ENCODE assay signal across 8 mouse cellular contexts in the genomic region with DNA sequence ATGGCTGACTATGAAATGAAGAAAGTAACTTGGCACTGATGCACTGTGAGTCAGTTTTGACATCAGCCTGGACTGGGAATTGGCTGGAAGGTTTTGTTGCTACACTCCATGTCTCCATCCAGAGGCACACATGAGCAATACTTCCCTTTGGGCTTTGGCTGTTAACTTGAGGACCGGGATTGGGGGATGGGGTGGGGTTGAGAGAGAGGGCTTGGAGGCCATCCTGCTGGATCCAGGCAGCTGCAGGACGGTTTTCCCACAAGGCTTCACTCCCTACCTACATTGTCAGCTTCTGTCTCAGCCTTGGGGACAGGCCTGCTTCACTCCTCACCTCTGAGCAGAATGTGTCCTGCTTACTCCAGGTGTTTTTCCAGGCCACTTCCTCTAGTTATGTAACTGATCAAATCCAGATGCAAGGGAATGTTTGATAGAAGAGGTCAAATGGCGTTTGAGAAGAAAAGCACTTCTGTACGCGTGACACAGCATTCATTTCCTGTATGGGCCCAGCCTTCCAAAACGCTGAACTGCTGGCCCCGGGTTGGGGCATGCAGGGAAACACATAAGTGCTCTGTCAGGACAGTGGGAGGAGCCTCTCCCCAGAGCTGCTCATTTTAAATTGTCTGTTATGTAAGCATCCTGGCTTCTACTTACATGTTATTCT. TPM values are rescaled to one million over a fixed set of nuclear protein-coding genes. Genes with fewer than 3 reads are reported as not detected.
DNase-seq lines count a peak whose midpoint lies in the region; ATAC-seq and TF ChIP-seq lines count a peak whose summit lies in the region.

No protein-coding gene starts in this region.

- H3K9me3 ChIP-seq in embryonic facial prominence, embryonic 10.5 days = no peaks in the 10 kb centered on the region
- no peaks in the 10 kb centered on the region for H3K9me3 ChIP-seq in heart, embryonic 15.5 days (replicated peaks)
- no peaks in the 10 kb centered on the region for H3K9me3 ChIP-seq in megakaryocyte, embryonic 14.5 days

- peak; percentile 80 for ATAC-seq in heart, embryonic 15.5 days (replicated peaks; ENCODE audit: insufficient number of reproducible peaks, insufficient read depth, low FRiP score, low read depth)

- 13% methylated on average over 7 of the region's 7 CpGs for WGBS in spleen, adult 2 months
- 26% methylated on average over 7 of the region's 7 CpGs for WGBS in embryonic facial prominence, embryonic 10.5 days
- WGBS in heart, embryonic 15.5 days = 8% methylated on average over 7 of the region's 7 CpGs

- no peak overlapping the region for H3K9ac ChIP-seq in heart, embryonic 15.5 days

- TF ChIP-seq CTCF in spleen, adult 2 months (IDR thresholded peaks at IDR 0.05; ENCODE audit: extremely low read depth, insufficient read depth, insufficient read length, insufficient replicate concordance) = no peak

- no peak overlapping the region for H3K4me3 ChIP-seq in spleen, adult 2 months (ENCODE audit: extremely low read depth, insufficient read depth, insufficient read length)
- H3K4me3 ChIP-seq in embryonic facial prominence, embryonic 10.5 days = peak overlapping the region; percentile 36
- H3K4me3 ChIP-seq in heart, embryonic 15.5 days = no peak overlapping the region
- H3K4me3 ChIP-seq in megakaryocyte, embryonic 14.5 days (replicated peaks) = peak overlapping the region; percentile 90

- H3K4me2 ChIP-seq in heart, embryonic 15.5 days = peak overlapping the region; percentile 49

- H3K27ac ChIP-seq in spleen, adult 2 months (ENCODE audit: insufficient read depth, low read length) = peak overlapping the region; percentile 62
- peak overlapping the region; percentile 63 for H3K27ac ChIP-seq in embryonic facial prominence, embryonic 10.5 days (replicated peaks)
- peak overlapping the region; percentile 91 for H3K27ac ChIP-seq in heart, embryonic 15.5 days

- H3K4me1 ChIP-seq in spleen, adult 2 months (ENCODE audit: control insufficient read depth, insufficient read depth, insufficient read length) = peaks cover 15% of the 10 kb centered on the region
- peaks cover 61% of the 10 kb centered on the region for H3K4me1 ChIP-seq in embryonic facial prominence, embryonic 10.5 days
- peaks cover 76% of the 10 kb centered on the region for H3K4me1 ChIP-seq in heart, embryonic 15.5 days (replicated peaks)
- H3K4me1 ChIP-seq in megakaryocyte, embryonic 14.5 days = peaks cover 81% of the 10 kb centered on the region

- H3K36me3 ChIP-seq in spleen, adult 2 months (ENCODE audit: control insufficient read depth, insufficient read depth, low read length) = no peaks in the 10 kb centered on the region
- peaks cover 42% of the 10 kb centered on the region for H3K36me3 ChIP-seq in embryonic facial prominence, embryonic 10.5 days (replicated peaks)
- no peaks in the 10 kb centered on the region for H3K36me3 ChIP-seq in heart, embryonic 15.5 days
- H3K36me3 ChIP-seq in megakaryocyte, embryonic 14.5 days (replicated peaks; ENCODE audit: low read length) = peaks cover 8% of the 10 kb centered on the region

- TF ChIP-seq POLR2A in spleen, adult 2 months (IDR thresholded peaks at IDR 0.05; ENCODE audit: low read depth, low read length) = no peak

- H3K27me3 ChIP-seq in spleen, adult 2 months (ENCODE audit: control insufficient read depth, insufficient read depth, low read length) = no peaks in the 10 kb centered on the region
- H3K27me3 ChIP-seq in embryonic facial prominence, embryonic 10.5 days (replicated peaks; ENCODE audit: low read depth, poor library complexity, severe bottlenecking) = no peaks in the 10 kb centered on the region
- H3K27me3 ChIP-seq in heart, embryonic 15.5 days = no peaks in the 10 kb centered on the region
- H3K27me3 ChIP-seq in megakaryocyte, embryonic 14.5 days (replicated peaks) = no peaks in the 10 kb centered on the region

- DNase-seq in spleen, adult 2 months (ENCODE audit: low read depth in 1 of 2, low spot score in 2 of 2) = peak; percentile 23 to 37
- DNase-seq in spleen, adult 12 weeks (ENCODE audit: low spot score) = no peak
- peak; percentile 72 for DNase-seq in embryonic facial prominence, embryonic 10.5 days (ENCODE audit: low spot score)
- peak; percentile 76 to 94 for DNase-seq in kidney, postnatal 25 days
- peak; percentile 67 for DNase-seq in thymus, postnatal 4 days
- DNase-seq in cerebellum, adult 8-10 months = no peak

RNA-seq across cellular contexts. Expression of a gene that starts 39.5 kb away (rescaled TPM):
- polyA plus RNA-seq in spleen, adult 2 months (2012; rRNA removed) = 0.93 and 1.1 TPM in 2 replicates
- polyA plus RNA-seq in embryonic facial prominence, embryonic 10.5 days (2016; fragmentation: Nextera tagmentation; extraction: Ambion mirVana) = 0.19 and 0.20 TPM in 2 replicates
- polyA plus RNA-seq in heart, embryonic 15.5 days (2015; fragmentation: Nextera tagmentation; extraction: Ambion mirVana) = 0.04 and 0.18 TPM in 2 replicates
- polyA plus RNA-seq in megakaryocyte, embryonic 14.5 days (2012; ENCODE audit: insufficient read depth, low replicate concordance) = 0.17 TPM in 1 of 2 replicates, not detected in the other

Comparison
In these comparisons a context has a peak if more than half of its experiments do, and no peak if none do; other contexts are left out.
1. DNase-seq: peak in spleen, adult 2 months (2 of 2), embryonic facial prominence, embryonic 10.5 days (single experiment), kidney, postnatal 25 days (2 of 2) and thymus, postnatal 4 days (single experiment); none in spleen, adult 12 weeks (single experiment) and cerebellum, adult 8-10 months (single experiment).
2. H3K4me3 ChIP-seq: peak in embryonic facial prominence, embryonic 10.5 days (single experiment) and megakaryocyte, embryonic 14.5 days (single experiment); none in spleen, adult 2 months (single experiment) and heart, embryonic 15.5 days (single experiment).
3. Peak in every context shown above with its lines, with median percentiles within 50 percentile points of each other: H3K27ac ChIP-seq.